In genomic region chr2:147231175-147231574, GRCm38 (mm10) we compare ENCODE assay signal across 12 mouse cellular contexts. TPM values are rescaled to one million over a fixed set of nuclear protein-coding genes. Genes with fewer than 3 reads are reported as not detected.
"Had no signal": no experiment of that assay in that cellular context is flagged by ENCODE, and none has a peak within 500 bp of the region (broad histone marks: within the 10 kb centered on the region; RNA-seq: fewer than 3 reads in every experiment).

No protein-coding gene starts in this region.

- H3K4me3 ChIP-seq: limb, embryonic 12.5 days; liver, embryonic 13.5 days; midbrain, embryonic 12.5 days; neural tube, embryonic 13.5 days had no signal

- H3K27ac ChIP-seq: limb, embryonic 12.5 days; liver, embryonic 13.5 days; midbrain, embryonic 12.5 days; neural tube, embryonic 13.5 days had no signal

- H3K9ac ChIP-seq: limb, embryonic 12.5 days; liver, embryonic 13.5 days; midbrain, embryonic 12.5 days; neural tube, embryonic 13.5 days had no signal

- H3K27me3 ChIP-seq: liver, embryonic 13.5 days; midbrain, embryonic 12.5 days; neural tube, embryonic 13.5 days had no signal

- H3K9me3 ChIP-seq: limb, embryonic 12.5 days; liver, embryonic 13.5 days; midbrain, embryonic 12.5 days; neural tube, embryonic 13.5 days had no signal

- DNase-seq: liver; liver, embryonic 13.5 days; lung, adult 18-20 months; retina, postnatal 1 day; right cerebral cortex, postnatal 4 days had no signal

- H3K36me3 ChIP-seq: limb, embryonic 12.5 days; liver, embryonic 13.5 days; midbrain, embryonic 12.5 days; neural tube, embryonic 13.5 days had no signal

- H3K4me2 ChIP-seq: limb, embryonic 12.5 days; liver, embryonic 13.5 days; midbrain, embryonic 12.5 days; neural tube, embryonic 13.5 days had no signal

- H3K4me1 ChIP-seq: liver, embryonic 13.5 days; neural tube, embryonic 13.5 days had no signal

- ATAC-seq: intestine, embryonic 16.5 days; midbrain, embryonic 16.5 days had no signal

RNA-seq across cellular contexts. Expression of gene Nkx2-2, which starts 37.1 kb away (rescaled TPM):
- total RNA-seq: megakaryocyte-erythroid progenitor cell, adult 5-6 weeks had no signal
- polyA plus RNA-seq: limb, embryonic 12.5 days; liver, embryonic 13.5 days; lung, embryonic 16.5 days had no signal
